Mouse (Mus musculus): ENCODE measurements around the gene Nacc1.

Gene Nacc1

GRCm38 (mm10) chr8:84687705-84688100 is at the start of gene Nacc1:
Nacc1 (minus strand) TSS chr8:84687862.
- DNase-seq, result peak; percentile 94 to 95

GRCm38 (mm10) chr8:84736521-84736920 is 48.9 kb upstream of the Nacc1 start:
- DNase-seq, result no peak

DNA sequence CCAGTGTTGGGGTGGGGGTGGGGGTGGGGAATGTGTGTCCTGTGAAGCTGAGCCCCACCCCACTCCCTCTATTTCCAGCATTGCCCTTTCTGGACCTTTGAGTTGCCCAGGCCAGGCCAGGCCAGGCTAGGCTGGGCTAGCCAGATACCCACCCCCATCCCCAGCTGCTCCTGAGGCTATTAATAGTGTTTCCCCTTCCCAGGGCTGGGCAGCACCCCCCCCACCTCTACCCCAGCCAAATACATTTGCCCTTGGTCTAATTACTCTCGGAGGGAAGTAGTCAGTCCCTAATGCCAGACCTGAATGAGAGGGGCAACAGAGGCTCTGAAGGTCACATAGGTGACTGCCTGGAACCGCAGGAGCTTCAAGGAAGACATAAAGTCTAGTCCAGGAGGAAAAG is 47.9 kb upstream of the Nacc1 start:
- DNase-seq, result peak in 1 of 2 experiments; percentile 66

GRCm38 (mm10) chr8:84734680-84735079 is 47.0 kb upstream of the Nacc1 start:
- DNase-seq, result peak in 1 of 2 experiments; percentile 55

DNA sequence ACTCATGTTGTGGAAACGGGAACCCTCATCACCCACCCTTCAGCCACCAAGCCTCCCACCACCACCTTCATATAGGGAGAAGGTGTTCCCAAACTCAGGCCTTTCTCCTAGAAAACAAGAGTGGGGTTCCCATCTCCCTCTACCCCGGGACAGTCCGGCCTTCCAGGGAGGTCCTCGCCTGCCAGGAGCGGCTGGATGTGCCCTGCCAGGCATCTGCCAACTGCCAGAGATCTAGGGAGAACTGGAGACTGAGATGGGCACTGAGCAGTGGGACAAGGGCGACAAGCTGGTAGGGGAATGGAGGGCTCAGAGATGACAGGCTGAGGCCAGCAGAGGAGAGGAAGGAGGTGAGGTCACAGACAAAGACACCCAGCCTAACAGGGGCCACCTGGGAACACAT is 46.3 kb upstream of the Nacc1 start:
- peak in 1 of 2 experiments; percentile 54 for DNase-seq

DNA sequence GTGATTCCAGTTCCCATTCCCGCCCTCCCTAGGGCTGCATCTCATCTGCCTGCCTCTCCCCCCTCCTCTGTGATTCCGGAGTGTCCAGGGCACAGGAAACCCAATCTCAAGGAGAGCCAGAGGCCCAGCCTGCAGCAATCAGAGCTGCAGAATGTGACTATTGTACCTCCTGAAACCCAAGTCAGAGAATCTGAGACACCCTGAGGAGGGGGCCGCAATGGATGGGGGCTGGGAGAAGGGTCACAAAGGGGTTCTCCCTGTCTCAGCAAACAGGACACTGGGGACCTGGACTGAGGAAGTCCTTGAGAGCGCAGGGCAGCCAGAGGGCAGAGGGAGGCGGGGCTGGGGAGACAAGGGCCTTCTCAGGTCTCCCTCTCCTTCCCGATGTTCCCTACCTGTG is 45.3 kb upstream of the Nacc1 start:
- DNase-seq, result no peak

DNA sequence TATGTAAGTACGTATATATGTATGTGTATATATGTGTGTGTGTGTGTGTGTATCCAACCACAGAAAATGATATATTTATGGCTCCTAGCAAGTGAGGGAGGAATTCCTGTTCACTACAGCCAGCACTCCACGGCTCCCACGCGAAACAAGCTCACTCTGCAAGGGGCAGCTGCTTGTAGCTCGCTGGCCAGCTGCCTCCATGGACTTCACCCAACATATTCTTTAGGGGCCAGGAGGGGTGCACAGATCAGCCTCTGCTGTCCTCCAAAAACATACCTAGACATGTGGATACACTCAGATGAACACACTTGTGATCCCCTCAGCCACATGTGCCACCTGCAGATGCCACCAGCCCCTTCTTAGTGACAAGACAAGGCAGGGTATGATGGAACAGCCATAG is 44.9 kb upstream of the Nacc1 start:
- peak in 1 of 2 experiments; percentile 67 for DNase-seq

DNA sequence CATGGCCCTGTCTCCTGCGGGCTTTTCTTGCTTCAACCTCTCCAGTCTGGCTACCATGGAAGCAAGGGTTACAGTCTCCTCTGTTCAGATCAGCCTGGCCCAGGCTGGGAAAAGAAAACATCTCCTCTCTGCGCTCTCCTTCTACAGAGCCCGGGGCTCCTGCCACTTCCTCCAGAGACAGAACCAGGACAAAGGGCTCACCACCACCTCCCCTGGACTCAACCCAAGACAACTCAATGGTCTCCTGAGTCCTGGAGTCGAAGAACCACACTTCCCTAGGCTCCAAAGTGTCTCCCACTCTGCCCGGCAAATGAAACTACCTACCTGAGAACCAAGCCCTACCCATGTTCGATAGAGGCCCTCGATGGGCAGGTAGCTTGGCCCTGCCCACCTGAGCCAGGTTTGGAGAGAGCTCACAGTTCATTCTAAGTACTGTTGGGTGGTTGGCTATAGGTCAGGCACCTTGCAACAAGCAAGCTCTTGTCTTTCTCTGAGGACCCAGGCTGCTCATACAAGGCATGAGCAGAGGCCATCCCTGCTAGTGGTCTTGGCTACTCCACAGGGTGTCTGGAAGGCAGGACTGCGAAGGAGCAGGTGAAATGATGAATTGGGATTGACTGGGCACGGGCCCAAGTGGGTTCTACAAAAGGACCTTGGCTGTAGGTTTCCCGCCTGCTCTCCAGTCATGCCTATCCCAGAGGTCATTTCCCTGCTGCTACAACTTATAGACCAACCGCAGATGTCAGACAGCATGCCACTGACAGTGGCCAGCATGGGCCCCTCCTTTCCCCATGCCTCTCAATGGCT is 43.9 kb upstream of the Nacc1 start:
- DNase-seq, result peak; percentile 70 to 75

DNA sequence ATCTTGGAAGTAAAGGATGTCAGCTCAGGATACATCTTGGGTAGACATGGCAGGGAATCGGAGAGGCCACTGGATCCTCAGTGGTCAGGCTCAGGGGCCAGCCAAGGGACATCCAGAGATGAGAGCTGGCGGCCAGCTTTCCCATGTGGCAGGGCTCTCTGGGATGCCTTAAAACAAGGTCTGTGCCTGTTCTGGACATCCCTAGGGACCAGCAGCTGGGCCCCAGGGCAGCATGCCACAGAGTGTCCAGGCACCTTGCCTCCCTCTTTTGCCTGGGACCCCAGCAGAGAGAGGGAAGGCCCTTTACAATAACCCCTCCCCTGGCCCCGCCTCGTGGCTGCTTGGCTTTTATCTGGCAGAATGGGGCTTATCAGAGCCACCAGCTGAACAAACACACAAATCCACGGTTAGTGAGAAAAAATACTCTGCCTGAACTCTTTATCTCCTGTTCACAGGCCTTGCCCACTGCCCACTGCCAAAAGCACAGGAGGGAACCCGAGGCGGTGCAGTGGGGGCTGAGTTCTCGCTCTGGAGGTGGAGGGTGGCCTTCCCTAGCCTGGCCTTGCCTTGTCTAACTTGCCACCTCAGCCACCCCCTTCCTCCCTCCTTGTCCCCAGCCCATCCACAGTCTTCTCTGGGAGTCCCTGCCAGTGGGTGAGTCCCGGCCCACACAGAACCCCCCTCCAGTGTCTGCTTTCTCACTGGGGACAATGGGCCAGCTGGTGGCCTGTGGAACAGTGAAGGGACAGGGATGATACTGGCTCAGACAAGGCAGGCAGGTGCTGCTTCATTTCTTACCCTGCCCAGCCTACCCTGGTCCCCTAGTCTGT is 43.1 kb upstream of the Nacc1 start:
- DNase-seq, result peak; percentile 69 to 71

DNA sequence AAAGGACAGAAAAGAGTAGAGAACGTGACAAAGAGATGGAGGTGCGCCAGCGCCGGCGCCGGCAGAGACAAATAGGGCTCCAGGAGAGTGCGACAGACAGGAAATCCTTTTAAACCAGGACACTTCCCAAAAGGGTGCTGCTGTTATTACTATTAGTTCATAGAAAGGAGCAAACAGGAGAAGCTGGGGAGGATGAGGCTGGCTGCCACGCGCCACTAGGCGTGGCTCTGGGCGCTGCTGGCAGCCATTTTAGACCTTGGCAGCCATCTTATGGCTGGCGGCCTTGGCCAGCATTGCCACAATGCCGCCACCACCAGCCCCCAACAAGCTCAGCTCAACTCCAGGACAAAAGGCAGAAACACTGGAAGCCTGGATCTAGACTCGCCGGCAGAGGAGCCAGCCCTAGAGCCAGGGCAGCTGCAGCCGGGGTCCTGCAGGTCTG is 42.3 kb upstream of the Nacc1 start:
- DNase-seq, result peak; percentile 89 to 91

- DNase-seq, result peak; percentile 71 to 81
These were observed 40.8 kb upstream of the Nacc1 start for GRCm38 (mm10) chr8:84728474-84728873.

- DNase-seq, result peak in 1 of 2 experiments; percentile 56
These were observed 38.2 kb upstream of the Nacc1 start for GRCm38 (mm10) chr8:84725941-84726259.

- DNase-seq, result peak in 1 of 2 experiments; percentile 26
These were observed 37.7 kb upstream of the Nacc1 start for GRCm38 (mm10) chr8:84725246-84725940.

GRCm38 (mm10) chr8:84724683-84725082 is 37.0 kb upstream of the Nacc1 start:
- no peak for DNase-seq

DNA sequence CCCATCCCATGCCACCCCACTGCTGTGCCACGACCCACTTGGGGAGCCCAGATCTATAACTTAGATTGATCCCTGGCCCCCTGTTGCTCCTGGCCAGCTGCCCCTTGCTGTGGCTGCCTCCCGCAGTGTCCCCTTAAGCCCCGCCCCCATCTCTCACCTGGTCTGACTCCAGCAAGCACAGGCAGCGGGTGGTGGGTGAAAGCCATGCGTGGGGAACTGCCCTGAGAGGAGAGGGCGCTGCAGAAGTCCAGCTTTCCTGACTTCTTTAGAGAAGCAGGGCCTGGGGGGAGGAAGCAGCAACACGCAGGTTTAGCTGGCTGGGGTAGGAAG is 35.9 kb upstream of the Nacc1 start:
- DNase-seq, result peak in 1 of 2 experiments; percentile 65

DNA sequence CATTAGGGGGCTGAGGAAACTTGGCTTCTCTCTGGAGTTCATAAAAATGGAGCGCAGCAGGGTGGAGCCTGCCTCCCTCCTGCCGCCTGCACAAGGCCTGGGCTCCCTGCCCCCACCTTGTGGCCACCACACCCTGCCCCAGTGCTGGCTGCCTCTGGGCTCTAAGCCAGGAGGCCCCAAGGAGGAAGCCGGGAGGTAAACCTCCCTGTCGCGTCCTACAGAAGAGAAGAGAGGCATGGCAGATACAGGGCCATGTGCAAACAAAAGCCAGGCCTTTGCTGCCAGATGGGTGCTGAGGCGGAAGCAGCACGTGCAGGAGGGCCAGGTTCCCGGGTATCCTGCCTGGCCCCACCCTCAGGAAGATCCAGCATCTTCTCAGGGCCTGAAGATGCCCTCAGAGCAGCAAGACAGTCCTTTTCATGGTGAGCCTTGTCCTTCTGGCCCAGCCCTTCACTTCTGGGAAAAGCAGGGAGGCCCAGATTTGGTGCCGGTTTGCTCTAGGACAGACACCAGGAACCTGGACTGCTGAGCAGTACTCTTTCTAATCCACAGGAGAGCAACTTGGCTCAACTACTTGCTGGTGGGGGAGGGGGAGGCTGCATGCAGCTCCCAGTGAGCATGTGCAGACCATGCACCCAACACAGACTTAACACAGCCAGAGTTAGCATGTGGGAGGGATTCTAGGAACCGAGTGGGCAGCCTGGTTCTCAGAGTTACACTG is 35.3 kb upstream of the Nacc1 start, which contains the start of gene G430095P16Rik:
G430095P16Rik (plus strand) TSS at position 158 of the 721 bp plus-strand sequence.
- DNase-seq, result peak; percentile 75 to 85

DNA sequence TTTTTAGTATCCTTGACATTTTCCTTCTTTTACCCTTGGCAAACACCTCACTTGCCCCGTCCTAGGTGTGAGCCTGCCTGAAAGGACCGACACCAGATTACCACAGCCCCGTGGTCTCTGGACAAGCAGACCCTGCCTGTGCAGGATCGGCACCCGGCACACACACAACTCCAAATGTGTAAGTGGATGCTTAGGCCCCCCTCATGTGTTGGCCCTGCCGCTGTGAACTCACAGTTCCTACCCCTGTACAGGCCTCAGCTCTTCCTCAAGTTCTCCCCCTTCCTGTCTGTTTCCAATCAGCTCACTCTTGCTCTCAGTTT is 34.8 kb upstream of the Nacc1 start:
- DNase-seq, result no peak

- DNase-seq, result peak; percentile 65 to 71
These were observed 31.5 kb upstream of the Nacc1 start for GRCm38 (mm10) chr8:84718959-84719690.

GRCm38 (mm10) chr8:84718476-84718875 is 30.8 kb upstream of the Nacc1 start:
- no peak for DNase-seq

DNA sequence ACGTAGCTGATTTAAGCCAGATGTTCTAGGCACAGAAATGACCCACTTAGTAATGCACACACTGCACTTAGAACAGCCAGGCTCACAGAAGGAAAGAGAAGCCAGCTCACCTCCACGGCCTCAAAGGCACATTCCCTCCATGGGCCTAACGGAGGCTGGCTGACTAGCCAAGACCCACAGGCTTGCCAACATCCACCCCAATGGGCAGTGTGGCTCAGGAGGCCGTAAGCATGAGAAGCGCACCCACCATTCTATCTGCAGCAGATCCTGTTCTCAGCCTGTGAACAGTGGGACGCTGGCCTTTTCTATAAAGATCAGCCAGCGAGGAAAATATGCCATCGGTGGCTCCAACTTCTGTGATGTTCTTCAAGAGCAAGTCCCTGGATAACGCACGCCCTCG is 29.1 kb upstream of the Nacc1 start:
- DNase-seq, result peak; percentile 55 to 59

DNA sequence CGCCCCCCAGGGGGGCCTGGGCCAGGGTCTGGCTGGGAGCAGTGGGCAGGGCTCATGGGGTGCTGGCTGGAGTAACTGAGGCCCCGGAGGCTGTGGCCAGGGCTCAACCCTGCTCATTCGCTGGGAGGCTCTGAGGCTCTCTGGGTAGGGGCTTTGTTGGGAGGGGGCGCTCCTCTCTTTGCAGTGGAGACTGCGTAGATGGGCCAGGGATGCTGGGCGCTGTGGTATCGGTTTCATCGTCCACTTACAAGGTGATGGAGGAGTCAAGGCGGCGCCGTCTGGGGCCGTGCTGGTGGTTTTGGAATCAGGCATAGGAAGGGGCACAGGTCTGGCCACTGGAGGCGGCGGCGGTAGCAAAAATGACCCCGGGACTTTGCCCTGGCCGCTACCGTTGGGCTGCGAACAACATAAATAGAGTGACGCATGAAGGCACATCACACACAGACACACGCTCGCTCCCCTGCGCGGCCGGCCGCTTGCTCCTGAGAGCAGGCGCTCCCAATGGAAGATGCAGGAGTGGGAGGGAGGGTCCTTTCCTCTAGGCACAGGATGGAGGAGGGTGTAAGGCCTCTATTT is 28.3 kb upstream of the Nacc1 start:
- DNase-seq, result peak; percentile 48 to 65

DNA sequence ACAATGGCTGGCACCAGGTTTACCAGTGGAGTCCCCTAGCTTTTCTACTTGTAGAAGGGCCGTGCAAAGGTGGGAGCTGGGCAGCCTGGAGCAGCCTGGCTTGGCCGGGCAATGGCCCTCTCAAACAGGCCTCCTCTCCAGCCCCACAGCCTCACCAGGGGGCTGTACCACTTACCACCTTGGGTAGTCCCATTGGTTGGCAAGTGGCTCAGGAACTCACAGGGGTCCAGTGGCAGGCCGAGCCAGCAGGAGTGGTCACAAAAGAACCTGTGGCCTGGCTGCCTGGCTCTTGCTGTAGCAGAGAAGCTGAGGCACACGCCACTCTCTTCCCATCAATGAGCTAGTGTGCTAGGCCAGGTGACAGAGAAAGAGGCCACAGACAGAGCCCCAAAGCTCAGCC is 26.5 kb upstream of the Nacc1 start:
- DNase-seq, result peak; percentile 52 to 53

Data from cerebellum, postnatal 10 days (tissue).